Mouse (Mus musculus) hindbrain, embryonic 15.5 days (tissue): ENCODE data around the gene Mettl21e. TPM values are rescaled to one million over a fixed set of nuclear protein-coding genes. Genes with fewer than 3 reads are reported as not detected.

Source experiments
- ATAC-seq: fragments of 200-750 bp; cut with Nextera tagmentation; 2 replicates; pipeline ENCODE4 v1.8.0; 2017; ENCODE audit warnings: low read depth, moderate number of reproducible peaks, moderate TSS enrichment; ENCODE audit not compliant: low FRiP score
- H3K27ac ChIP-seq: fragments of 300-500 bp; sonication (generic); replicated peaks from 2 replicates; pipeline ENCODE4 v1.5.1; 2015; ENCODE audit warnings: mild to moderate bottlenecking, inconsistent platforms
- H3K27me3 ChIP-seq: fragments of 300-500 bp; sonication (generic); 2 replicates; pipeline ENCODE4 v1.6.1; 2015; ENCODE audit warnings: control low read depth, inconsistent platforms
- H3K36me3 ChIP-seq: fragments of 300-500 bp; sonication (generic); 2 replicates; pipeline ENCODE4 v1.6.1; 2015; ENCODE audit warnings: control low read depth, inconsistent platforms
- H3K4me1 ChIP-seq: fragments of 300-500 bp; sonication (generic); replicated peaks from 2 replicates; pipeline ENCODE4 v1.6.1; 2015; ENCODE audit warnings: control low read depth, inconsistent platforms
- H3K4me2 ChIP-seq: fragments of 300-500 bp; sonication (generic); 2 replicates; pipeline ENCODE4 v1.6.1; 2015; ENCODE audit warnings: moderate library complexity, mild to moderate bottlenecking, inconsistent platforms
- H3K4me3 ChIP-seq: fragments of 300-500 bp; sonication (generic); 2 replicates; pipeline ENCODE4 v1.5.1; 2015; ENCODE audit warnings: mild to moderate bottlenecking, inconsistent platforms
- H3K9ac ChIP-seq: fragments of 300-500 bp; sonication (generic); 2 replicates; pipeline ENCODE4 v1.6.1; 2015; ENCODE audit warnings: inconsistent platforms
- H3K9me3 ChIP-seq: fragments of 300-500 bp; sonication (generic); 2 replicates; pipeline ENCODE4 v1.6.1; 2016; ENCODE audit warnings: control low read depth, inconsistent platforms
- WGBS: fragments of 180-500 bp; shearing (Covaris S2); methylation state at CpG from one replicate; pipeline ENCODE4 v1.1.7; 2015; 5-methylcytosine and 5-hydroxymethylcytosine counted together
- polyA plus RNA-seq: library from polyadenylated mRNA; unstranded; fragments of >200 nt; fragmentation: Nextera tagmentation; extraction: Ambion mirVana; gene quantifications from 2 replicates; pipeline ENCODE4 v1.2.1, GENCODE M21; 2015

The Mettl21e gene
- polyA plus RNA-seq, 1 experiment from 2014 or later: not detected

DNA sequence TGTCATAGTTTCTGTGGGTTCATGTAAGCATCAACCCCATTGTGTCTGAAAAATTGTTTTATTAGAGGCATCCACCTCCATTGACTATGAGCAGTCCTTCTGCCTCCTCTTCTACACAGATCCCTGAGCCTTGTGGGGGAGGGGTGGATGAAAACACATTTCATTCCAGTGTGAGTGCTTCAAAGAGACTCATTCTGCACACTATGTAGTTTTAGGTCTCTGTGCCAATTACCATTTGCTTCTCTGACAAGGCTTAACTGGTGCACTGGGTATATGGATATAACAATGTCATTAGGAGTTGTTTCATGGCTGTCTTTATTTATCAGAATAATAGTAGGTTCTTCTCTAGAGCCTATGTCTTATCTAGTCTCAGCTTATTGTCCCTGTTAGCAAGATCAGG, 32.4 kb downstream of the Mettl21e start:
- Histone ChIP-seq H3K4me1 (no peaks in the 10 kb centered on the region), H3K27ac (no peak overlapping the region), H3K9me3 (no peaks in the 10 kb centered on the region), H3K36me3 (peaks cover 11% of the 10 kb centered on the region; the same call in 1 of the 2 replicates), H3K4me2 (no peak overlapping the region), H3K9ac (no peak overlapping the region), H3K27me3 (no peaks in the 10 kb centered on the region), H3K4me3 (no peak overlapping the region)
- ATAC-seq: 0 out of 2 replicates have a peak, but pooled peaks have one; percentile 15

DNA sequence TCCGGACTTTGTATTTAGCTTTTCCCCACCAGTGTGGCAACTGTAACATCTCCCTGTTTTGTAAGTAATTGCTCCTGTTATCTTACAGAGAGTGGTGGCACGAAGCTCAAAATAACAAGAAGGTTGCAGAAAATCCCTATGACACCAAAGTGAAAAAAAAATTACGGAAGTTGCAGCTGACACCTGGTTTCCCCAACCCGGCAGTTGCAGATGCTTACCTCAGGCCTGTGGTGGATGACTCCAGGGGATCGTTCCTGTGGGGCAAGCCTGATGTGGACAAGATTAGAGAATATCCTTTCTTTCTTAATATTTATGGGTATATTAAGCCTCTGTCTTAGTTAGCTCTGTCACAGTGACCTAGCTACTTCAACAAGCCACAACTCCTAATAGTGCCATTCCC, 40.7 kb downstream of the Mettl21e start:
- Histone ChIP-seq H3K4me3 (no peak overlapping the region), H3K4me2 (no peak overlapping the region), H3K36me3 (peaks cover 78% of the 10 kb centered on the region), H3K9ac (no peak overlapping the region), H3K27me3 (no peaks in the 10 kb centered on the region), H3K4me1 (no peaks in the 10 kb centered on the region), H3K27ac (no peak overlapping the region), H3K9me3 (no peaks in the 10 kb centered on the region)
- WGBS: 95% methylated on average over 5 of the region's 5 CpGs
- no peak for ATAC-seq

DNA sequence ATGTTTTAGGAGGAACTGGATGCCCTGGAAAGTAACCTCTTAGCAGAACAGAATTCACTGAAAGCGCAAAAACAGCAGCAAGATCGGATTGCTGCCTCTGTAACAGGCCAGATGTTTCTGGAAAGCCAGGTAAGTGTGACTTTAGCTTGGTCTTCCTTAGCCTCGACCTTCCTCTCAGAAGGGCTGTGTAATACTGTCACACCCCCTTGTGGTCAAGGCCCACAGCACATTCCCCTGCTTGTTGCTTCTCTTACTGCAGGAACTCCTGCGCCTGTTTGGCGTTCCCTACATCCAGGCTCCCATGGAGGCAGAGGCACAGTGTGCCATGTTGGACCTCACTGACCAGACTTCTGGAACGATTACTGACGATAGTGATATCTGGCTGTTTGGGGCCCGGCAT, 44.9 kb downstream of the Mettl21e start:
- no peak overlapping the region for H3K9ac ChIP-seq
- H3K36me3 ChIP-seq: peaks cover 84% of the 10 kb centered on the region
- 88% methylated on average over 8 of the region's 8 CpGs for WGBS
- ATAC-seq: no peak
- no peak overlapping the region for H3K4me3 ChIP-seq
- H3K27ac ChIP-seq: no peak overlapping the region
- no peaks in the 10 kb centered on the region for H3K27me3 ChIP-seq
- no peaks in the 10 kb centered on the region for H3K9me3 ChIP-seq
- H3K4me1 ChIP-seq: no peaks in the 10 kb centered on the region
- H3K4me2 ChIP-seq: no peak overlapping the region

DNA sequence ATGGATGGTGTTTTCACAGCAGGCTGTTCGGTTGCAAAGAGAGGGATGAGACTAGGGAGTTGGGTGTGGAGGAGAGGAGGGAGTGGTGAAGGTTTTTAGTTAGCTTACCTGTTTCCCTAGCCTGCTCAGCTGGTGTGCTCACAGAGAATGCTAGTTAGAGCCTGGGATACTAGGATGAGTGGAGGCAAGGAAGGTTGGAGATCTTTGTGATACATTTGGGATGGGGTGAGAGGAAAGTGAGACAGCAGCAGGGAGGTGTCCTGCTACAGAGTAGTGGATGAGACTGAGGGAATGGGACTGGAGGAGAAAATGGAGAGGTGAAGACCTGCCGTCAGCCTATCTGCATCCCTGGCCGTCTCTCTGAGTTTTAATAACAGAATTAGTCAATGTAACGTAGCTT, 46.1 kb downstream of the Mettl21e start:
- WGBS: 96% methylated on average over 4 of the region's 4 CpGs
- Histone ChIP-seq H3K36me3 (peaks cover 84% of the 10 kb centered on the region), H3K4me2 (no peak overlapping the region), H3K4me3 (no peak overlapping the region), H3K27ac (no peak overlapping the region), H3K9me3 (no peaks in the 10 kb centered on the region), H3K4me1 (no peaks in the 10 kb centered on the region), H3K27me3 (no peaks in the 10 kb centered on the region), H3K9ac (no peak overlapping the region)
- ATAC-seq: no peak

DNA sequence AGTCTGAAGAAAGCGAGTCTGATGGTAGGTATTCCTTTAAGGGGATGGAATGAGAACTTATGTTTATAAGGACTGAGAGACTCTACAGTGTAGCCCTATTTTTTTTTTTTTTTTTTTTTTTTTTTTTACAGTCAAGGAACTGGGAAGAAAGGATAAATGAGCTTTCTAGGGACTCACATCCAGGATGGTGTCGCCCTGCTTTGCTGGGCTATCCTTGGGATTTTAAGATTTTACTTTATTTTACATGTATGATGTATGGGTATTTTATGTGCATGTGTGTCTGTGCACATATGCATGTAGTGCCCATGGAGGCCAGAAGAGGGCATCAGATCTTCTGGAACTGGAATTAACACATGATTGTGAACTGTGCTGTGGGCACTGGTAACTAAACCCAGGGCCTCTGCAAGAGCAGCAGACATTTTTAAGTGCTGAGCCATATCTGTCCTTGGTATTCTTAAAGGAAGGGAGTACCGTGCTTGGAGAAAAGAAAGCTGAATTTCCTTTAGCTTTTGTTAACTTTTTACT, 50.8 kb downstream of the Mettl21e start:
- Histone ChIP-seq H3K36me3 (peaks cover 82% of the 10 kb centered on the region), H3K27ac (no peak overlapping the region), H3K9me3 (no peaks in the 10 kb centered on the region), H3K4me3 (no peak overlapping the region), H3K9ac (no peak overlapping the region), H3K27me3 (no peaks in the 10 kb centered on the region), H3K4me2 (no peak overlapping the region), H3K4me1 (no peaks in the 10 kb centered on the region)
- ATAC-seq: no peak
- over 99% methylated on average over 3 of the region's 3 CpGs for WGBS

DNA sequence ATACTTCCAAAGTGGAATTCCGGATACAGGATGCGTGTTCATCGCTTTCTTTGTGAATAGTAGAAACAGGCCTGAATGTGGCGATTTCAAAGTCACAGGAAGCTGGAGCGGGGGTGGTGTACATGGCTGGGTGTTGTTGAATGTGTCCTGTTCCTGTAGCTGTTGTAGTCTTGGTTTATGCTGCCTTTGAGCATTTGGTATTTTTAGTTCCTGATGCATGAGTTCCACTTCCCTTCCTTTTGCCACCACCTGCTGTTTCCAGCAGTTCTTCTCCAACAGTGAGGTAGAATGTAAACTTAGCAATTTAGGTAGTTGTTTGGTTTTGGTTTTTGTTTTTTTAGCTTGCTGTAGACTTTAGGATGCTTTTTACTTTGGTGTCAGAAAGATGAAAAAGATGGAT, 56.4 kb downstream of the Mettl21e start:
- H3K27me3 ChIP-seq: no peaks in the 10 kb centered on the region
- H3K9me3 ChIP-seq: no peaks in the 10 kb centered on the region
- no peak for ATAC-seq
- H3K4me1 ChIP-seq: no peaks in the 10 kb centered on the region
- H3K27ac ChIP-seq: no peak overlapping the region
- H3K36me3 ChIP-seq: peaks cover 89% of the 10 kb centered on the region
- H3K9ac ChIP-seq: no peak overlapping the region
- 95% methylated on average over 5 of the region's 5 CpGs for WGBS
- H3K4me3 ChIP-seq: no peak overlapping the region
- H3K4me2 ChIP-seq: no peak overlapping the region

DNA sequence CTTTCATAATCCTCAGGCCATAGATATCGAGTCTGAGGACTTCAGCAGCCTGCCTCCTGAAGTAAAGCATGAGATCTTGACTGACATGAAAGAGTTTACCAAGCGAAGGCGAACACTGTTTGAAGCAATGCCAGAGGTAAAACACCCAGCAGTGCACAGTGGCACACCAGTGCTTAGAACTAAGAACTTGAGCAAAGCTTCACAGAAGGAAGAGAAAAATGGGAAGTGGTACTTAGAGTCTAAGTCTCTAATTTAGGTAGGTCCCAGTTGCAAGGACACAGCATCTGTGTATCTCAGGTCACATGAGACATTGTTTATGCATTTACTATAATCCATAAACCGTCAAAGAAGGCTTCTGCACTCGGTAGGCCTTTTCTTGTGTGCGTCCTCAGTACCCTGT, 56.9 kb downstream of the Mettl21e start:
- H3K27ac ChIP-seq: no peak overlapping the region
- no peaks in the 10 kb centered on the region for H3K9me3 ChIP-seq
- no peak for ATAC-seq
- H3K9ac ChIP-seq: no peak overlapping the region
- H3K4me3 ChIP-seq: no peak overlapping the region
- H3K4me1 ChIP-seq: no peaks in the 10 kb centered on the region
- WGBS: 97% methylated on average over 6 of the region's 6 CpGs
- H3K27me3 ChIP-seq: no peaks in the 10 kb centered on the region
- peaks cover 83% of the 10 kb centered on the region for H3K36me3 ChIP-seq
- no peak overlapping the region for H3K4me2 ChIP-seq

DNA sequence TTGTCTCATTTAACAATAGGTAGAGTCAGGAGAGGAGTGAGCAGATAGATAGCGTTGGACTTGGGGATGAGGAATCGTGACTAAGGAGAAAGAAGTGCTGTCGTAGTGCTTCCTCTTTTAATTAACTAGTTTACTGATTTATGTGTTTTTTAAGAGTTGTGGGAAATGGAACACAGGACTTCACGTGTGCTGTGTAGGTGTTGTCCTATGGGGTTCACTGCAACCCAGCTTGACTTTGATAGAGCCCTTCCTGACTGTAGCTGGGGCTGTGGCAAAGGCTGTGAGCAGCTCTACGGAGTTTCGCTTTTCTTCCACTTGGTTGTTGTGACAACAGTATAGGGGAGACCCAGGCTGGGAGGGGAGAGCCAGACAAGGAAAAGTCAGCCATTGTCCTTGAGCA, 60.4 kb downstream of the Mettl21e start:
- Histone ChIP-seq H3K27me3 (no peaks in the 10 kb centered on the region), H3K4me1 (no peaks in the 10 kb centered on the region), H3K27ac (no peak overlapping the region), H3K4me2 (no peak overlapping the region), H3K36me3 (peaks cover 55% of the 10 kb centered on the region), H3K9me3 (no peaks in the 10 kb centered on the region), H3K9ac (no peak overlapping the region), H3K4me3 (no peak overlapping the region)
- WGBS: 91% methylated on average over 6 of the region's 6 CpGs
- no peak for ATAC-seq

DNA sequence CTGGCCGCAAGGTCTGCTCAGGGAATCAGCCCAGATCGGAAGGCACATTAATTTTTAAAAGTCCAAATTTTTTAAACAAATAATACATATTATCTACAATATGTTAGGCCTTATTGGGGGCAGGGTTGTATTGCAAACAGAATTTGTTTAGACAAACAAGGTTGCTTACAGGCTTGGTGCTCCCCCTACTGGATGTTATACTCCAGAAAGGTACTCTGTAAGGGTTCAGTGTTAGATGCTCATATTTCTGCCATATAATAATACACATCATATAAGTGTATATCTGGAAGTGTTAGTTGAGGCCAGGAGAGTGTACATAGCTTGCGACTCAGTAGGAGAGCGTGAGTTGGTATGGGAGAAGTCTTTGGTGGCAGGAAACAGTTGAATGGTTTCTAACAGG, 63.5 kb downstream of the Mettl21e start:
- H3K9ac ChIP-seq: no peak overlapping the region
- H3K4me1 ChIP-seq: no peaks in the 10 kb centered on the region
- no peaks in the 10 kb centered on the region for H3K9me3 ChIP-seq
- H3K27me3 ChIP-seq: no peaks in the 10 kb centered on the region
- ATAC-seq: no peak
- H3K27ac ChIP-seq: no peak overlapping the region
- H3K4me2 ChIP-seq: no peak overlapping the region
- 98% methylated on average over 4 of the region's 4 CpGs for WGBS
- H3K4me3 ChIP-seq: no peak overlapping the region
- H3K36me3 ChIP-seq: peaks cover 27% of the 10 kb centered on the region

Other genes with a start within 250 kb of the Mettl21e start
- gene Mettl21c, start 198.9 kb downstream of the Mettl21e start, polyA plus RNA-seq: 2.0 TPM in 2 replicates
- 0.05 TPM in 1 of 2 replicates, not detected in the other for gene Gm8251, start 157.0 kb downstream of the Mettl21e start, polyA plus RNA-seq
- 41.3 and 43.7 TPM in 2 replicates for gene Tex30, start 116.5 kb downstream of the Mettl21e start, polyA plus RNA-seq
- gene Kdelc1, start 100.2 kb downstream of the Mettl21e start, polyA plus RNA-seq: 26.8 and 29.1 TPM in 2 replicates
- gene Bivm, start 100.0 kb downstream of the Mettl21e start, polyA plus RNA-seq: 29.4 and 30.4 TPM in 2 replicates
- 25.2 and 27.7 TPM in 2 replicates for gene Ercc5, start 71.2 kb downstream of the Mettl21e start, polyA plus RNA-seq